Mouse (Mus musculus): ENCODE measurements around the gene Rhoa. TPM values are rescaled to one million over a fixed set of nuclear protein-coding genes. Genes with fewer than 3 reads are reported as not detected.
"Not testable (repeated sequence)": the region's sequence is repeated elsewhere in the genome, so short reads cannot be mapped to it uniquely, and the experiment has no call there.

Gene Rhoa
- polyA plus RNA-seq, 1 experiment from 2014 or later, result 455 TPM

DNA sequence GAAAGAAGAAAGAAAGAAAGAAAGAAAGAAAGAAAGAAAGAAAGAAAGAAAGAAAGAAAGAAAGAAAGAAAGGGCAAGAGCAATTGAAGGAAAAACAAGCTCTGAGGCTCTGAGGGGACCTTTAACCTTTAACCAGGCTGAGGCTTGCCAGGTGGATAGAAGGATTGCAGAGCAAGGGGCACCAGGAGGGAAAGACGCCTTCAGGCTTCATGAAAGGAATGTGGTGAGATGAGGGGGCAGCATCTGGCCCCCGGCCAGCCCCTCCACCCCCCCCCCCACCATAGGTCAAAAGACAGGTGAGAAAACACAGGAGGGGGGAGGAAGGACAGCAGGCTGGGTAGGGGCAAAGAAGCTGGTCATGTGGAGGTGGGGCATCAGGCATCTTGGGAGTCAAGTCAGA, 34.0 kb upstream of the Rhoa start:
- H3K4me2 ChIP-seq, result no peak overlapping the region
- WGBS, result 25% methylated on average over 2 of the region's 2 CpGs
- H3K27me3 ChIP-seq (replicated peaks), result no peaks in the 10 kb centered on the region
- H3K9me3 ChIP-seq, result no peaks in the 10 kb centered on the region
- no peak overlapping the region for H3K4me3 ChIP-seq (replicated peaks)
- no peaks in the 10 kb centered on the region for H3K36me3 ChIP-seq
- peak overlapping the region; percentile 21; the same call in 1 of the 2 replicates for H3K27ac ChIP-seq
- ATAC-seq (ENCODE audit: insufficient read depth, low FRiP score, low read depth), result no peak
- H3K9ac ChIP-seq, result no peak overlapping the region
- H3K4me1 ChIP-seq, result peaks cover 9% of the 10 kb centered on the region; the same call in 1 of the 2 replicates

DNA sequence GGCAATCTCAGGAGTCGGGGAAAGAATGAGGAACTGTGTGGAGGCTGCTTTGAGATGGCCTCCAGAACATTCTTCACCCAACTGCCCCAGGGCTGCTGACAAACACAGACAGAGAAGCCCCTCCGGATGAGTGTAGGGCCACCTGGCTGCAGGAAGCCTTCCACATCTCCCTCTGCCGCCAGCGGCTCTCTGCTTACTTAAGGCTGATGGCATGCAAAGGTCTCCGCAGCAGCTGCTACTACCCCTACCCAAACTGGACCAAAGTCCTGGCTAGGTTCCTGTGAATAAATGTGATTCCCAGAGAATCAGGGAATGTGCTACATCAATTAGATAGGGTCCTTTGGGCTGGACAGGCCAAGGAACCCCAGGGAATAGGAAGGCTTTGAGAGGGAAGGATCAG, 33.2 kb upstream of the Rhoa start:
- Histone ChIP-seq H3K4me1 (peaks cover 4% of the 10 kb centered on the region; the same call in 1 of the 2 replicates), H3K27ac (peak overlapping the region; percentile 21; the same call in 1 of the 2 replicates), H3K36me3 (no peaks in the 10 kb centered on the region), H3K4me3 (replicated peaks) (no peak overlapping the region), H3K9ac (no peak overlapping the region), H3K27me3 (replicated peaks) (no peaks in the 10 kb centered on the region), H3K4me2 (no peak overlapping the region), H3K9me3 (no peaks in the 10 kb centered on the region)
- 41% methylated on average over 5 of the region's 5 CpGs for WGBS
- ATAC-seq (ENCODE audit: insufficient read depth, low FRiP score, low read depth), result no peak

DNA sequence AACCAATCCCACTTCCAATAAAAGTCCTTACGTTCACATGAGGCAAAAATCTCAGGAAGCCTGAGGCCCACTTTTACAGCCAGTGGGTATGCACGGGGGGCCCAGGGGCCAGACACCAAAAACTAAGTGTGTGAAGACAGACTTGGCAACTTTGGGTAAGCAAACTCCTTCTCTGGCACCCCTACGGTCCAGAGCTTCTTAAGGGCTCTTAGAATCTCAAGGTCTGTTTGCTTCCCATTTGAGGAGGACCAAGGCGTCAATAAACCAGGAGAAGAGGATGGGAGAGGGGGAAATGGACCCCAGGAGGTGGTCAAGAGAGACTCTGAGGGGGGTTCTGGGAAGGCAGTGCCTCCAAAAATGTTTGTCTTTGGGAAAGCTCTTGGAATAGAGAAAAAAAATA, 32.4 kb upstream of the Rhoa start:
- Histone ChIP-seq H3K9me3 (no peaks in the 10 kb centered on the region), H3K4me1 (peaks cover 3% of the 10 kb centered on the region; the same call in 1 of the 2 replicates), H3K9ac (no peak overlapping the region), H3K27me3 (replicated peaks) (no peaks in the 10 kb centered on the region), H3K4me2 (no peak overlapping the region), H3K36me3 (no peaks in the 10 kb centered on the region), H3K4me3 (replicated peaks) (no peak overlapping the region), H3K27ac (no peak overlapping the region)
- WGBS, result 83% methylated on average over 4 of the region's 4 CpGs
- ATAC-seq (ENCODE audit: insufficient read depth, low FRiP score, low read depth), result no peak

DNA sequence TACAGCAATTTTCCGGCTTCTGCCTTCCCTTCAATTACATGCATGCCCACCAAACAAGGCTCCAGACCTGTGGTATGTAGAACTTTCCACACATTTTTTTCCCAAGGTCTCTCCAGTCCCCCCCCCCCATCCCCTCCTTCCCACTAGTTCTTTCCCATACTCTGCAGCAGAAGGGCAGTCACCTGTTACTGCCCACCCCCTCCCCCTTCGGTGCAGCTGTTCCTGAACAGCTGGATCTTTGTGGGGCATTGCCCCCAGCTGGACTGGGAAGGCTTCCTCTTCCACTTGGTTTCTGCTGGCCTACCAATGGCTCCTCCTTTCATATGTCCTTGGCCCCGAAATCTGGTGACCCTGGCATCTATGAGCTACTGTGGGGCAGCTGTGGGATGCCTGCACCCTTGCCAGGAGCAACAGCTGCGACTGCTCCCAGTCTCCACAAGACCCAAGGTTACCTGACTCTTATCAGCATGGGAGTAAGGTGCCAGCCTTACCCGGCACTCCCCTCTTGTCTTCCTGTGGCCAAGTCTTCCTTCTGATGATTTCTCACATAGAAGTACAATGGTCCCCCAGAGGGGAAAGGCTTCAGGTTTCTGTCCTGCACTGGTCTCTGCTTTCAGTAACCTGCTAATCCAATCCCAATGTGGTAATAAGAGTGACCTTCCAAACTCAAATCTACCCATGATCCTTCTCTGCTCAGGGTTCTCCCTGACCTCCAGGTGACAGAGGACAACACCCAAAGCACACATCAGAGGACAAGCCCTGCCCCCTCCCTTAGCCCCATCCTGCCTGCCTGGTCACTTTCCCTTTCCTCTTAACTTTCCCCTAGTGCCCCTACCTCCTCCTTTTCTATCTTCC, 31.2 kb upstream of the Rhoa start:
- no peak overlapping the region for H3K4me3 ChIP-seq (replicated peaks)
- H3K9ac ChIP-seq, result no peak overlapping the region
- H3K27ac ChIP-seq, result peak overlapping the region; percentile 44
- no peaks in the 10 kb centered on the region for H3K9me3 ChIP-seq
- ATAC-seq (ENCODE audit: insufficient read depth, low FRiP score, low read depth), result peak; percentile 70; the same call in 1 of the 2 replicates
- no peaks in the 10 kb centered on the region for H3K27me3 ChIP-seq (replicated peaks)
- no peaks in the 10 kb centered on the region for H3K36me3 ChIP-seq
- 67% methylated on average over 5 of the region's 5 CpGs for WGBS
- no peak overlapping the region for H3K4me2 ChIP-seq
- peaks cover 3% of the 10 kb centered on the region; the same call in 1 of the 2 replicates for H3K4me1 ChIP-seq

DNA sequence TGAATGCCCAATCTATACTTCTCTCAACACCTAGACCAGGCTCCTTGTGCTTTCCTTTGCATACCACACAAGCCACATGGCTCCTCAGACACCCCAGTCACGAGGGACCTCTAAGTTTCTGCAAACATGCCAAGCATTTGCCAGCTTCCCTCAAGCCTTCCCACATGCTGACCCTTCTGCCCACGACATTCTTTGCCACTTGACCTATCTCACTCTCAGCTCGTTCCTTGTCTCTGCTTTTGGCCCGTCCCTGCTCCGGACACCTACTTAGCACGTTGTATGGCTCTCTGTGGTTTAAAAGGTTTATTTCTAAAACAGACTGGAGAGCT, 30.6 kb upstream of the Rhoa start:
- peak overlapping the region; percentile 44 for H3K27ac ChIP-seq
- no peak for ATAC-seq (ENCODE audit: insufficient read depth, low FRiP score, low read depth)
- 49% methylated on average over 6 of the region's 6 CpGs for WGBS
- no peak overlapping the region for H3K4me2 ChIP-seq
- no peaks in the 10 kb centered on the region for H3K27me3 ChIP-seq (replicated peaks)
- no peaks in the 10 kb centered on the region for H3K9me3 ChIP-seq
- H3K36me3 ChIP-seq, result no peaks in the 10 kb centered on the region
- peaks cover 3% of the 10 kb centered on the region; the same call in 1 of the 2 replicates for H3K4me1 ChIP-seq
- no peak overlapping the region for H3K4me3 ChIP-seq (replicated peaks)
- no peak overlapping the region for H3K9ac ChIP-seq

DNA sequence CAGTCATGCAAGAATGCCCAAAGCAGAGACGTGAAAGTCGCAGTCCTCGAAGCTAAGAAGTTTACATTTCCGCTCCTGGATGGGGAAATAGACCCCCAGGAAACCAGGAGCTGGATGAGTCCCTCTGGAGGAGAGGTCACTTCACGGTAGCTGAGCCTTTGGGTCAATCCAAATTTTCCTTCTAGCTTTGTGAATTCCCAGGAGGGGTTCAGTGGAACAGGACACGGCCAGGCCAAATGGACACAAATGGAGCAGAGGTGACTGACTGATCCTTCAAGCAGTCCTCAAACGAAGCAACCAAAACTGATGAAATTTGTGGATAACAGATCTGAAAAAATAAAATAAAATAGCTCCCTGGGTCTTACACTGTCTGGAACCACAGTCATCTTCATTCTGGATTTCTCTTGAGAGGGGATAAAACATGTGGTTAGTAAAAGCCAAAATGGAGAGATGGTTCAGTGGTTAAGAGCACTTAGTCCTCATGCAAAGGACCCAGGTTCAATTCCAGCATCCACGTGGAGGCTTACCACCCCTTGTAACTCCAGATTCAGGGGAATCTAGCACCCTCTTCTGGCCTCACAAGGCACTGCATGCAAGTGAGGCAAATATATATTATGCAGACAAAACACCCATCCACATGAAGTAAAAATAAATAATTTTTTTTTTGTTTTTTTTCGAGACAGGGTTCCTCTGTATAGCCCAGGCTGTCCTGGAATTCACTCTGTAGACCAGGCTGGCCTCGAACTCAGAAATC, 27.1 kb upstream of the Rhoa start:
- H3K4me3 ChIP-seq (replicated peaks), result no peak overlapping the region
- H3K27me3 ChIP-seq (replicated peaks), result no peaks in the 10 kb centered on the region
- H3K9ac ChIP-seq, result no peak overlapping the region
- 70% methylated on average over 10 of the region's 10 CpGs for WGBS
- ATAC-seq (ENCODE audit: insufficient read depth, low FRiP score, low read depth), result no peak
- H3K9me3 ChIP-seq, result no peaks in the 10 kb centered on the region
- no peaks in the 10 kb centered on the region for H3K36me3 ChIP-seq
- H3K4me1 ChIP-seq, result no peaks in the 10 kb centered on the region
- H3K27ac ChIP-seq, result no peak overlapping the region
- no peak overlapping the region for H3K4me2 ChIP-seq

DNA sequence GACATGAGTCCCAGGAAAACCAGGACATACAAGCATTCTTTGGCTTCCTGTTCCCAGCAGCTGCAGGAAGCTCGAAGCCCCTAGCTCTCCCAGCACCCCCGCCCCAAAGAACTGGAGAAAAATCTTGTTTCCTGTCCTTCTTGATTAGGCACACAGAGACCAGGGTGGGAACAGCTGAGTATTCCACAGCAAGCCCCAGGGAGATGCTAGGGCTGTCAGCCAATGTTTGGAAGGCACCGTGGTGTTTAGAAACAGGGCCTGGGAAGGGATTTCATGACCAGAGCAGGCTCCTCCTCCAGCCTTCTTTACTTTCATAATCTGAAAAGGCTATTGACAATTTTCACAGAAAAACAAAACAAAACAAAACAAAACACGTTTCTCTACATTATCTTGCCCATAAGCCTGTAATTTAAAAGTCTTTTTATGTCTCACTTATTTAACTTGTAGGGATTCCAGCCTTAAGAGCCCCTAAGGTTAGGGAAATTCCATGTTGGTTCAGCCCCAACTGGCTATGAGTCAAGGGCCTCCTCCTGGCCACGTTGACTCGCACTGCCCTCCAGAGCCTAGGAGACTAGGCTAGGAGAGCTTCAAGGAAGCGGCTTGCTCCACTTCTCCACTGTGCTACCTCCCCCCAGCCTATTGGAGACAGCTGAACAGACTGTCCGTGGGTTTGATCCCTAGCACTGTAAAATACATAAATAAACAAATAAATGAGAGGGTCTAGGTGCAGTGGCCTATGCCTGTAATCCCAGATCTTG, 25.7 kb upstream of the Rhoa start:
- Histone ChIP-seq H3K4me3 (replicated peaks) (no peak overlapping the region), H3K9ac (no peak overlapping the region), H3K4me1 (no peaks in the 10 kb centered on the region), H3K27me3 (replicated peaks) (no peaks in the 10 kb centered on the region), H3K4me2 (0 out of 2 replicates have a peak overlapping the region, but pooled peaks have one; percentile 12), H3K36me3 (no peaks in the 10 kb centered on the region), H3K27ac (peak overlapping the region; percentile 17), H3K9me3 (no peaks in the 10 kb centered on the region)
- peak; percentile 72 for ATAC-seq (ENCODE audit: insufficient read depth, low FRiP score, low read depth)
- WGBS, result 29% methylated on average over 8 of the region's 8 CpGs

DNA sequence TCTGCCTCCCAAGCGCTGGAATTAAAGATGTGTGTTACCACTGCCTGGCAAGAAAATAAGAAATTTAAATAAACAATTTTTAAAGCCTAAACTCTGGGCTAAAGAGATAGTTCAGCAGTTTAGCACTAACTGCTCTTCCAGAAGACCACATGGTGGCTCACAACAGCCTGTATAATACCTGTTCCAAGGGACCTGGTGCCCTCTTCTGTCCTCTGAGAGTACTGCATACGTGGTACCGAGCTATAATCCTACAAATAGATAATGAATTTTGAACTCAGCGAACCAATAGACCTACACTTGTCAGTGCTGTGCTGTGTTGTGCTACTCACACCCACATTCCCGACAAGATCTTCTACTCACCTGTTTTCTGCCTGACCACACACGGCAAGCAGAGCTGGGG, 21.5 kb upstream of the Rhoa start:
- Histone ChIP-seq H3K27me3 (replicated peaks) (no peaks in the 10 kb centered on the region), H3K4me3 (replicated peaks) (no peak overlapping the region), H3K9ac (no peak overlapping the region), H3K4me1 (no peaks in the 10 kb centered on the region), H3K9me3 (no peaks in the 10 kb centered on the region), H3K36me3 (no peaks in the 10 kb centered on the region), H3K27ac (no peak overlapping the region), H3K4me2 (no peak overlapping the region)
- peak; percentile 41; the same call in 1 of the 2 replicates for ATAC-seq (ENCODE audit: insufficient read depth, low FRiP score, low read depth)
- 12% methylated on average over 6 of the region's 6 CpGs for WGBS

DNA sequence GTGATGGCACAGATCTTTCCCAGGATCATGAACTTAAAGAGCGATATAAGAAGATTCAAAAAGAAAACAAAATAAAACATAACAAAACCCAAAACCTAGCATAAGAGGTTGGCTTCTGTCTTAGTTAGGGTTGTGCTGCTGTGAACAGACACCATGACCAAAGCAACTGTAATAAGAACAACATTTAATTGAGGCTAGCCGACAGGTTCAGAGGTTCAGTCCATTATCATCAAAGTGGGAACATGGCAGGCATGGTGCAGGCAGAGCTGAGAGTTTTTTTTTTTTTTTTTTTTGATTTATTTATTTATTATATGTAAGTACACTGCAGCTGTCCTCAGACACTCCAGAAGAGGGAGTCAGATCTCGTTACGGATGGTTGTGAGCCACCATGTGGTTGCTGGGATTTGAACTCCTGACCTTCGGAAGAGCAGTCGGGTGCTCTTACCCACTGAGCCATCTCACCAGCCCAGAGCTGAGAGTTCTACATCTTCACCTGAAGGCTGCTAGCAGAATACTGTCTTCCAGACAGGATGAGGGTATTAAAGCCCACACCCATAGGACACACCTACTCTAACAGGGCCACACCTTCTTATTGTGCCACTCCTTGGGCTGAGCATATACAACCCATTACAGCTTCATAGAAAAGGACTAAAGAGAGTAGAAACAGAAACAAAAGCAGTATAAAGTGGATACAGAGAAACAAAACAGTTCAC, 18.2 kb upstream of the Rhoa start:
- not testable (repeated sequence) for H3K27ac ChIP-seq; H3K9ac ChIP-seq; ATAC-seq (ENCODE audit: insufficient read depth, low FRiP score, low read depth); H3K4me1 ChIP-seq; H3K4me3 ChIP-seq (replicated peaks); H3K4me2 ChIP-seq; H3K9me3 ChIP-seq; H3K27me3 ChIP-seq (replicated peaks); H3K36me3 ChIP-seq
- WGBS, result 77% methylated on average over 6 of the region's 6 CpGs

DNA sequence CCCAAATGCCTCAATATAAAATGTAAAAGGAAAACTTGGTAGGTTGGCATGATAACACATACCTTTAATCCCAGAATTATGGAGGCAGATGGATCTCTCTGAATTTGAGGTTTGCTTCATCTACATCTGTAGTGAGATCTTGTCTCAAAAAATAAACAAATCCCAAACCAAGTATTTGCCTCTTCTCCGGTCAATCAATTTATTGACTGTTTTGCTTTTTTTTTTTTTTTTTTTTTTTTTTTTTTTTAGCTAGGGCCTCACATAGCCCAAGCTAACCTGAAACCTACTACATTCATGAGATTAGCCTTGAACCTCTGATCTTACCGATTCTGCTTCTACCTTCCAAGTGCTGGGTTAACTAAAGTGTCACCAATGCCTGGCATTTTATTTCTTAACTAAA, 16.6 kb upstream of the Rhoa start:
- H3K27me3 ChIP-seq (replicated peaks), result no peaks in the 10 kb centered on the region
- H3K4me2 ChIP-seq, result peak overlapping the region; percentile 65
- H3K9me3 ChIP-seq, result no peaks in the 10 kb centered on the region
- no peak overlapping the region for H3K9ac ChIP-seq
- WGBS, result 48% methylated on average over 2 of the region's 2 CpGs
- H3K27ac ChIP-seq, result no peak overlapping the region
- ATAC-seq (ENCODE audit: insufficient read depth, low FRiP score, low read depth), result no peak
- no peaks in the 10 kb centered on the region for H3K36me3 ChIP-seq
- no peak overlapping the region; the same call in 1 of the 2 replicates for H3K4me3 ChIP-seq (replicated peaks)
- peaks cover 4% of the 10 kb centered on the region; the same call in 1 of the 2 replicates for H3K4me1 ChIP-seq

DNA sequence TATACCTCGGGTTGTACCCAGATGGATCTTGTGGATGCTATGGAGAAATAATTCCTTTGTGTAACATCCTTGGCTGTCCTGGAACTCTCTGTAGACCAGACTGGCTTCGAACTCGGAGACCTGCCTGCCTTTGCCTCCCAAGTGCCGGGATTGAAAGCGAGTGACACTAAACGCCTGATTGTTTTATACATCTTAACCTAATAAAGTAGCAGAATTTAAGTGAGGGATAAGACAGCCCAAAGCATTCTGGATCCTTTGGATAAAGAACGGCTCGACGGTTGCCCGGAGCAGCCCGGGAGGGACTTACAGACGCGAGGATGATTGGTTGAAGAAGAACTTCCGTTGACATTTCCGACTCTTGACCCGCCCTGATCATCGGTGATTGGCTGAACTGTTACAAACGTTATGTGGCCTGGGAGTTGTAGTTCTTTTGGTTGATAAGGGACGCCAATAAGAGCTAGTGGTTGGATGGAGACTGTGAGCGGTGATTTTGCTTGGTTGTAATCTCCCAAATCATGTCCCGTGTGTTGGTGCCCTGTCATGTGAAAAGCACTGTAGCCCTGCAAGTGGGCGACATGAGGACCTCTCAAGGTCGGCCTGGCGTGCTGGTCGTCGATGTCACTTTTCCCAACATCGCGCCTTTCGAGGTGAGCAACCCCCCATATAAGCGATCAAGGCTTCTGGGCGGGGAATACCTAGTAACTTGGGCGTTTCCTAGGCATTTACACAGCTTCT, 15.7 kb upstream of the Rhoa start, which contains the start of gene Nicn1:
Nicn1 (plus strand) TSS at position 414 of the 735 bp plus-strand sequence.
- under 1% methylated on average over 32 of the region's 32 CpGs for WGBS
- H3K27ac ChIP-seq, result peak within 1 kb of the TSS; percentile 71

More for the DNA sequence above, 15.7 kb upstream of the Rhoa start, which contains the start of gene Nicn1:
- Histone ChIP-seq H3K9ac (peak within 1 kb of the TSS; percentile 27; the same call in 1 of the 2 replicates), H3K9me3 (no peaks in the 10 kb centered on the region), H3K36me3 (no peaks in the 10 kb centered on the region), H3K4me3 (replicated peaks) (peak within 1 kb of the TSS; percentile 59), H3K4me1 (peaks cover 4% of the 10 kb centered on the region; the same call in 1 of the 2 replicates), H3K27me3 (replicated peaks) (no peaks in the 10 kb centered on the region), H3K4me2 (peak within 1 kb of the TSS; percentile 65)
- ATAC-seq (ENCODE audit: insufficient read depth, low FRiP score, low read depth), result peak; percentile 99
